Mouse (Mus musculus) frontal cortex, postnatal 25 days (tissue): ENCODE results near the gene Trim69.
A peak's percentile ranks its signal among the peaks of the same experiment; 100 is the strongest.

ENCODE experiments used
- DNase-seq, 2 experiments: peaks; one replicate each; pipeline ENCODE4 v3.0.0; 2022; ENCODE audit warnings: low spot score in 2 of 2

Trim69 gene

DNA sequence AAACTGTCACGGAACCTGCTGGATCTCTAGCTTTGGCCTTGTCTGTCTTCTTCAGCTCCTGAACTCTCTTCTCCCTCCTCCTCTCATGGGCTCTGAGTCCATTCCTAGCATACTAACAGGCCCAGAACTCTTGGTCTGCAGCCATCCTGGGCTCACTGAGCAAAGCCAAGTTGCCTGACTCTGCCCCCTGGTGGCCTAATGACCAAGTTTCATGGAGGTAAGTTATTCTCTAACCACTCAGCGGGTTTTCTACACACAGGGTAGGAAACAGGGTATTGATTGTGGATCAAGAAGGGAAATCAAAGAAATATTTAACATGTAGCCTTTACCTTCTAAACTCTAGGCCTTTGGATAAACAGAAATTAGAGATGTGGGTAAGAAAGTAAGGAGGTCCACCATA, at the start of gene Trim69:
Gene Trim69, plus strand, starts transcription at position 21 of the 400 bp plus-strand sequence.
- peak; percentile 49 to 69 for DNase-seq

DNA sequence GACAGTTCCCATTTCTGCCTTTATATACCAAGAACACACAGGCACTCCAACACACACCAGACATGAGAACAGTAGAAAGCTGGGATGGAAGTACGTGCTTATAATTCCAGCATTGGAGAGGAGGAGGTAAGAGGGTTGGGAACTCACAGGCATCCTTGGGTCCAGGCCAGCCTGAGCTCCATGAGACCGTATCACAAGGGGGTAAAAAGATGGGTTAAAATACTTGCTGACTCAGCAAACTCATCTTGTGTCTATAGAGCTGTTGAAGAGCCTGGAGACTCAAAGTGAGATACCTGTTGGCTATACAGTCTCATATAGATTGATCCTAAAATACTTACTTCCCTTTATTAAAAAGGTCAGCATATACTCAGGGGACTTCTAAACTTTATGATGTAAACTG, 43.6 kb upstream of the Trim69 start:
- DNase-seq, result no peak

DNA sequence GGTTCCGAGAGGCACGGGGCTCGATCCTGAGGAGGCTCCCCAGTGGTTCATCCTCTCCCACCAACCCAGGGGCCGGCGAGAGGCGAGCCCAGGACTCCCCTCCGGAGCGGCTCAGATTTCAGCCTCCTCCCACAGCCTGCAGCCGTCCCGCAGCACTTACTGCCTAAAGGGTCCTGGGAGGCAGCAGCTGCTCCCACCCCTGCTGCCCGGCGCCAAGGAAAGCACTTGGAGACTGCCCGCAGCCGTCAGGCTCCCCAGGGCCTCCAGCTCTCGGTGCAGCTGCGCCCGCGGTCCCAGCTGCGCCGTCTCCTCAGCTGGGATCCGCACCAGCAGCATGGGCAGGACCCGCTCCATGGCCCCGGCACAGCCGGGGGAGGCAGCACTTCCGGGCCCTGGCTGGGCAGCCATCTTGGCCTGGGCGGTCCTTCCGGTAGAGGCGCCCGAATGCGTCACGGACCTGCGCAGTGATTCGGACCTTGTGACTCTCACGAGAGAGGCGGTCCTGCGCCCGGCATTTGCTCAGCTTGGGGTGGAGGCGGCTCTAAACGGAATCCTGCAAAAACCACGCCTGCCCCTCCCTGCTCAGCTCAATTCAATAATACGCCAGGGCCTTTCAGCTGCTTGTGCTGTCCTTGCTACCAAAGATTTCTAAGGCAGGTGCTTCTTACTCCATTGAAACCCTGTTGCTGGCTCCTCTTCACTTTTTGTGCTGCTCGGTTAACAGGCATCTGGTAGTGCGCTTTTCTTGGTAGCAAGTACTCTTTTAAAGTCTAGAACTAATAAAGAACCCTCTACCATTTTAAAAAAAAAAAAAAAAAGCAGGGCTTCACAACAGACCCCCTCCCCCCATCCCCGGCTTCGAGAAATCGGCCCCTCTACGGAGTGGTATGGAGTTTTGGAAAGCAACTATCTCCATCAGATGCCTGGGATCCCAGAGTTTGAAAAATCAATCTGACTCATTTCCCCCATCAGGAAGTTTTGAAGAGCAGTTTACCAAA, 42.2 kb upstream of the Trim69 start, which contains the start of gene Spg11:
Gene Spg11, minus strand, starts transcription at position 426 of the 998 bp plus-strand sequence.
- peak; percentile 94 to 96 for DNase-seq

DNA sequence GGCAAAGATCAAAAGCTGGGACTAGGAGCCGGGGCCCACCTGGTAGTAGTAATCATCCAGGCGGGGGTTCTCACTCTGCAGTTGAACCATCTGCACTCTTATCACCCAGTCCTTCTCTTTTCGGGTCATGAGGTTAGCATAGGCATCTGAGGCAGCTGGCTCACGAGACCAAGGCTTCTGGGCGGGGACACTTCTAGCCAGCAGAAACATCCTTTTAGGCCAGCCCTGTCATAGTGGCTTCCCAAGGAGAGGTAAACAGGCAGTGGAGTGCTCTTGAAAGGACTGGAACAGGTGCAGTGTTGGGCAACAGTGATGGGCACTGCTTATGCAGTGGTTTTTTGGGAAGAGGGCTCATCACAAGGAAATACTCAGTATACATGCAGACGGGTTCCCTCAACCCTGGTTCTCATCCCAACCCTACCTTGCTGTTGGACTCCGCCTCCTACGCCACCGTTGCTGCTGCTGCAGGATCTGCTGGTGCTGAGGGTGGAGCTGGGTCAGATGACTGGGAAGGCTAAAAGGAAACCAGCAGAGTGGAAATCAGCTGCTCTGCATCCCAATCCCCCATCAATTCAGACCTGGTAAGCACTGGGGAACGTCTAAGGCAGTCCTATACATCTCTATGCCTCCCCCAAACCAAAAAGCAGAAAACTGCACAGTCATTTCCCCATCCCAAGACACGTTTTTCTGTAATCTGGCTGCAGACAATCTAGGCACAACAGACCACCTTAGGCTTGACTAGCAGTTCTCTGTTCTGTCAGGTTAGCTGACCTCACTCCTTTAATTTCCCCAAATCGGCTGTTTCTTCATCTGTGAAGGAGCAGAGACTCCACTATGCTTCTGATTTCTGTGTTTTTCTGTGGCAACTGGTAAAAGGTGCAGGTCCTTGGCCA, 34.6 kb upstream of the Trim69 start:
- no peak for DNase-seq

DNA sequence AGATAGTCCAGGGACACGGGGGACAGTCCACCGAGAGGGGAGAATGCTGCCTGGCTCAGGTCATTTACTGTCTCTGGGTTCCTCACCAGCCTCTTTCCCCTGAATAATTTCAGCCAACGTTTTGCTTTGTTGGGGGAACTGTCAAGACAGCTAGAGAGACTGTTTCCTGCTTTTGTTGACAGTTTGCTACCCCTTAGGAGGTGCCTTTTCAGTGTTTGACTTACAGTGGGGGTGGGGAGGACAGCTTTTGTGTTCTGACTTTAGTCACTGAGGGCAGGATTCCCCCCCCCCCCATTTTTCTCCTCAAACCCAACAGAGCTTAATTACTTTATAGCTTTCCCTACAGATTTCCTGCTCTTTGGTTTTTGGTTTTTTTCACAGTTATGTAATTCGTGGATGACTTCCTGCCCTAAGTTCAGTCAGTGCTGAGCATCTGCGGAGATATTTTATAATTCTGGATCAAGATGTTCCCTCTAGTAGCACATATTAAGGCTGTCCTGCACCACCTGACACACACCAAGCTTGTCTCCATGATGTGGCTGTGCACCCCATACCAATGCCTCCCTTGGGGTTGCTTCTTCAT, 33.6 kb upstream of the Trim69 start:
- no peak for DNase-seq

DNA sequence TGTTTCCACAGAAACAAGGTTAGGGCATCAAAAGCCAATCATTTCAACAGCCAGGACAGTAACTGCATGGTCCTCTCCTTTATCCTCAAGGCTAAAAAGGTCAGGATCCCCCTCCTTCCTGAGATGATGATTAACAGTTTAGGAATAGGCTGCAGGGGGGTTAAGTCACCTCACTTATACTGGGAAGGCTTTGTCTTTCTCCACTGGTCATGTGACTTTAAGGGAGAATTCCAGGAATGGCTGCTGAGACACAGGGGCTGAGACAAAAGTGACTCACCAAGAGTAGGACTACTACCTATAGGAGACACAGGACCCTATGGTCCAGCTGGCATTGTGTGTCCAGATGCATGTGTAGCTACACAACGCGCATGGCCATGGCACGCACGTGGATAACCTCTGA, 32.9 kb upstream of the Trim69 start:
- DNase-seq, result no peak

DNA sequence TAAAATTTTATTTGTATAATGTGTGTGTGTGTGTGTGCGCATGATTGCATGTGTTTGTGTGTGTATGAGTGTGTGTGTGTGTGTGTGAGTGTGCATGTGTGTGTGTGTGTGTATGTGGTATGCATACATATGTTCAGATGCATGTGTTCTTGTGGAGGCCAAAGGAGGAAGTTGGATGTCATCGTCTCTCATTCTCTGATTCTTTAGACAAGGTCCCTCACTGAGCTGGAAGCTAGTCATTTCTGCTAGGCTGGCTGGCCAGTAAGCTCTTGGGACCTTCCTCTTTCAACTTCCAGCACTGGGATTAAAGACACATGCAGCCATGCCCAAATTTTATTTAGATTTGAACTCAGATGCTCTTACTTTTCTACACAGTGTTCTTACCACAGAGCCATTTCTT, 28.4 kb upstream of the Trim69 start:
- DNase-seq, result no peak

DNA sequence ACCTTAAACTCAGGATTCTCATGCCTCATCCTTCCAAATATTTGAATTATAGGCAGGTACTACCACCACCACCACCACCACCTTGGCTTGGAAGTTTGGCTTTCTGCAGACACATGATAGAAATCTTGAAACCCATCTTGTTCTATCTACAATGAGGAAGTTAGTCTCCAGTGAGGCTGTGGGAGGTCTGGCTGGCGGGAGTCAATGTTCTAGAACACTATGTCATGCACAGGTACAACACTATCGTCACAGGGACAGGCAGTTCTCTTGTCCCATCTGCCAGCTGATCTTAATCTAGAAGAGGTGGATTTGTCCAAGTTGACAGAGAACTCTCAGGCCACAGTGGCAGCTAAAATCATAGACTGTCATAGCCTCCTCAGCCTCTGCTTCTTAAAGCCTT, 27.9 kb upstream of the Trim69 start:
- DNase-seq, result no peak

DNA sequence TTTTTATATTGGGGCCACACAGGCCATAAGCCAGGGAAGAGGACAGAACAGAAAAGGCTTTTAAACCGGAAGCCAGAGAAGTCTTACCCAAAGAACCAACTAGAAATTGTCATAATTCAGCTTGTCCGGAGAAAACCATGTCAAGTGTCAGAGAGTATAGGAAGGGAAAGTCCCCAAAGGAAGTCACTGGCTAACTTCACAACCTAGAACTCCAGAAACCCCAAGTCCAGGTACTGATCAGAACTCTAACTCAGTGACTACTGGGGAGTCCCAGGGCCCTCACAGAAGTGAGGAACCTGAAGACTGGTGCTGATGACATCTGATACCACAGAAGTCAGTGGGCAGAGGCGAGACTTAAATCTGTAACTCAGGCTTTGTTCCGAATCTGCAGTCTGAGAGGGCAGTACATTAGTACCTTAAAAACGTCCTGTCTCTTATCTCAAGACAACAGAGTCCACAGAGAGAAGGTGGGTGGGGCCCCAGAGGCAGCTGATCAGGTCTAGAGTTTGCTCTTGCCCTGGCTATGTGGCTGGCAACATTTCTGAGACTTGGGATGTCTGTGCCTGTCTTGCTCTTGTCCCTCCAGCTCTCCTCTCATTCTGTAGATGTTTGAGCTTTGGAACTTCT, 22.5 kb upstream of the Trim69 start:
- DNase-seq, result no peak

DNA sequence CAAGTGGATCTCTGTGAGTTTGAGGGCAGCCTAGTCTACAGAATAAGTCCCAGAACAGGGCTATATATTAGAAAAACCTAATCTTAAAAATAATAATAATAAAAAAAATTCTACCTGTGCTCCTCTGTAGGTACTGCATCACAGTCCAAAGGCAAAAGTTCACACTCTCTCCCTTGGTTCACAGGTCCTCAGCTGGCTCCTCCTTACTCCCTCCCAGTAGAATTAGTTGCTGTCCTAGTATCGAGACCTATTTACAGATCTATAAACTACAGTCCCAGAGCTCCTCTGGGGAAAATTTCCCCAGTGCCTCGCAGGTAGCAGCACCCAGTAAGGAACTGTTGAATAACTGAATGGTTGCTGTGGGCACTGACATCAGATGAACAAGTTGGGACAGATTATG, 19.7 kb upstream of the Trim69 start:
- DNase-seq, result no peak

DNA sequence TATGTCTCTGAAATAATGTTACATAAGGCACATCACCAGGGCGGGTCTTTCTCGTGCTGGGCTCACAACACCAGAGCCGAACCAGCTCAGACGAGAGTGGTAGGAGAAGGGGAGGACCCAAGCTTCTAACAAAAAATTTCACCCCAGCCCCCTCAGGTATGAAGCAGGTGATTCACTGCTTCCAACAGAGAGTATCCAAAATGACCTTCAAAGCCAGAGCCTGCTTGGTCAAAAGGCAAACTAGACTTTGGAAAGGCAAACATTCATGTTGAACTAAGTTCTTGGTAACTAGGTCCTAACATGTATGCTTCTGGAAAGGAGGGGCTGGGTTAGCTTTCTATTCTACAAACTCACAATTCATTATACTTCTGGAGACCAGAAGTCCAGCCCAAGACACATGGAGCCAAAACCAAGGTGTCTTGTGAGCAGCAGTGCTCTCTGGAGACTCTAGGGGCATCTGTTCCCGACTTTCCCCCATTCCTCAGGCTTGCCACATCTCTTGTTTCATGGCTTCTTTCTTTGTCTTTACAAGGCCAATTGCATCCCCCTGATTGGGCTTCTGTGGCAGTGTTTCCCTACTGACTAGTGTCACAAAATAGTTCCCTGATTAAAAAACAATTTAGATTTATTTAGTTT, 19.1 kb upstream of the Trim69 start:
- no peak for DNase-seq

DNA sequence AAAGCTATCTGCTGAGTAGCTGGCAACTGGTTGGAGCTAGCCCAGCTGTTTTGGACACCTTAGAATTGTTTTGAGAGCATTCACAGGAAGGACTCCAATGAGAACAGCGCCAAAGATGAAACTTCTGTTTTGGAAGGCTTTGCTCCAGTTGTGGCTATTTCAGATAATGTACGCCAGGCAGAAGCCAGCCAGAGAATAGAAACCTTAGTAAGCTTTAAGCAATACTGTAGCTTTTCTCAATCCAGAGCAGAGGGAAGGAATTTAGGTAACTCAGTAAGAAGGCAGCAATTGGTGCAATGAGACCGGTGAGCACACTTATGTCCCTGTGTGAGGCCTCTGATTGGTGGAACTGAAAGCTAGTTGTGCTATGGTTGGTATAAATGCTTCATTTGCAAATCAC, 17.4 kb upstream of the Trim69 start:
- no peak for DNase-seq

DNA sequence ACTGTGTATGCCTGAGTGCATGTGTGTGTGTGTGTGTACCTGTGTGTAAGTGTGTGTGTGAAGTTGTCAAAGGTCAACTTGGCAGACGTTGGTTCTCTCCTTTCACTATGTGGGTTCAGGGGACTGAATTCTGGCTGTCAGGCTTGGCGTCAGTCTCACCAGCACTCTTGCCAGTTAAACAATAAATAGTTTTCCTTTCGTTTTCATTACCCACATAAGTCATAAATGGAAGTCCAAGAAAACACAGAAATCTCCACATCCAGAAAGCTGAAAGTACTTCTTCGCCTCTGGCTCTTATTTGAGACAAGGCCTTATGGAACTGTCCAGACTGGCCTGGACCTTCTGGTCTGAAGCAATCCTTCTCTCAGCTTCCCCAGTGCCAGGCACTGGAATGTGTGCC, 14.7 kb upstream of the Trim69 start:
- DNase-seq, result no peak

DNA sequence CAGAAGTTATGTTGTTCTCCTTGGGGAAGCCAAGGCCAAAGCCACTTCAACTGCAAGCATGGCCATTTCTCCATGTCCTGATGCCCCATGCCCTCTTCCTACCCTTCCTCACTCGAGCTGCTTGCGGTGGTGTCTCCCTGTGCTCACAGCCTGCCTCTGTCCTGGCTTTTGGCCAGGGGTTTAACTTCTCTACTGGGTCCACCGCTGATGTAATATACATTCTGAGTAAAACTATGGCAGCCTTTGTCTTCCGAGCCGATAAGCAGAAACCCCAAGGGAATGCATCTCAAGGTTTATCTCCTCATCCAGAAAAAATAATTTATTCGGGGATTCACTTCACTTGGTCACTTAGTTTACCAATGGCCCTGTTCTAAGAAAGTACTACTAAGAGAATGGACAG, 13.8 kb upstream of the Trim69 start:
- no peak for DNase-seq

DNA sequence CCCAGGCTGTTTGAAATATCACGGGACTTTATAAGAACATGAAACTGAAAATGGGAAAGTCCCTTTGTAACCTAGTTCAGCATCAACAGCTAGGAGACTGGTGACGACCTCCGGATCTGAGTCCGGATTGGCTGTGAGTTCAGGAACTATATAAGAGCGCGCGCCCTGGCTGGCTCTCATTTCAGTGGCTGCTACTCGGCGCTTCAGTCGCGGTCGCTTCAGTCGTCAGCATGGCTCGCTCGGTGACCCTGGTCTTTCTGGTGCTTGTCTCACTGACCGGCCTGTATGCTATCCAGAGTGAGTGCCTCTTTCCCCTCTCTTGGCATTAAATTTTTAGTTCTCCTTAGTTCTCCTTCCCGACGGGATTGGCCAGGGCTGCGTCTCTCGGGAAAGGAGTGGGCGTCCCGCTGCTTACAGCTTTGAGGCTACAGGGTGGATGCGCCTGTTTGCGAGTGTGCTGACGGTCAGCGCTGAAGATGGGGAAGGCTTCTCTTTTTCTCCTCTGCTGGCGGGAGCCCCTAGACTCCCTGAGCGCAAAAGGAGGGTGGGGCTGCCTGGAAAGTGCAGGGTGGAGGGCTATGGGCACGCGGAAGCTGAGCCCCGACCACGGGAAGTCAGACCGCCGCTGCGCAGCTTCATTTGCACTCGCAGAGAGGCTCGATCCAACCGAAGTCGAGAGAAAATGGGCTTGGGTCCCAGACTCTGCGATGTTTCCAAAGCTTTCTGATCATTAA, 12.8 kb upstream of the Trim69 start, which contains the start of gene B2m:
Gene B2m, plus strand, starts transcription at position 179 of the 734 bp plus-strand sequence.
- peak; percentile 88 to 95 for DNase-seq

DNA sequence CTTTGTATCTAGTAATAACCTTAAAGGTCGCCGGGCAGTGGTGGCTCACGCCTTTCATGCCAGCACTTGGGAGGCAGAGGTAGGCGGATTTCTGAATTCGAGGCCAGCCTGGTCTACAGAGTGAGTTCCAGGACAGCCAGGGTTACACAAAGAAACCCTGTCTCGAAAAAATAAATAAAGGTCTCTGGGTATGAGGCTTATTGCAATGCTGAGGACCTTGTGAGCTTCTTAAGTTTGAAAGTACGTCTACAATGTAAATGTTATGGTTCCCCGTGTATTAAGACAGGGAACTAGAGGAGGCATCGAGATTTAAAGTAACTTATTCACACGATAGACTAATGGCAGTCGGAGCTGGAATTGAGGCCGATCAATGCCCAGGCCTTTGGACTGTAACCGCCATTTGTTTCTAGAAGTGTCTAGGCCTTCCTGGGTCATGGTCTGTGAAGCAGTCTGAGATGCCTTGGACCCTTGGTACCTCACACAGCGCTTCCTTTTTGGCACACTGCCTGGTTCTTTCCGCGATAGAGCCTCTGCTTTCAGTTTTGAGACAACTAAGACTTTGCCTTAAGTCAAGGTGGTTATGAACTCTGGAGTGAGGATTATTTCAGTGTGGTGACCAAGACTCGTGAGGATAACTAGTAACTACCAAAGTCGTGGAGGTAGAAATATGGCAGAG, 12.1 kb upstream of the Trim69 start:
- no peak for DNase-seq

DNA sequence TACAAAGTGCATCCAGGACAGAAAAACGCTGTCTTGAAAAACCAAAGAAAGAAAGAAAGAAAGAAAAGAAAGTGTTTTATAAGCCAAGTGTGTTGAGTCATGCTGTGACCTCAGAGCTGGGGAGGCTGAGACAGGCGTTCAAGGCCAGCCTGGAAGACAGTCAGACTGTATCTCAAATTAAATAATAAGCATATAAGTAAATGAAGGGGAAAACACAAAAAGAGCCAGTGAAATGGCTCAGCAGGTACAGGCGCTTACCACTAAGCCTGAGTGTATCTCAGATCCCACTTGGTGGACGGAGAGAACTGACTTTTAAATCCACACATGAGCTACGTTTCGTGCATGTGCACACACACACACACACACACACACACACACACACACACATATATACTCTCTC, 11.2 kb upstream of the Trim69 start:
- no peak for DNase-seq

DNA sequence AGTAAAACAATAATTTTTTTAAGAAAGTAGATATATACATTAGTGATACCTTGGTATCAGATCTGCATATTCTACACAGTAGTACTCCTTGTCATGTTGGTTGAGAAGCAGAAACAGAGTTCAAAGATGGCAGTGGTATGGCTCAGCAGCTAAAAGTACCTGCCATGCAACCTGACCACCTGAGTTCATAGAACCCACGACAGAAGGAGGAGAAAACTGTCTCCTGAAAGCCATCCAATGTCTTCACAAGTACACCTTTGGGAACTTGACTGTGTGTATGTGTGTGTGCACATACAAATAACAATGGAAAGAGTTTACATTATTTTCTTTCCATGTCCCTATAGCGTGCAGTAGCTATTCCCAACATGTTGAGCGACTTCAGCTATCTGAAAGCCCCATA, 10.8 kb upstream of the Trim69 start:
- no peak for DNase-seq

DNA sequence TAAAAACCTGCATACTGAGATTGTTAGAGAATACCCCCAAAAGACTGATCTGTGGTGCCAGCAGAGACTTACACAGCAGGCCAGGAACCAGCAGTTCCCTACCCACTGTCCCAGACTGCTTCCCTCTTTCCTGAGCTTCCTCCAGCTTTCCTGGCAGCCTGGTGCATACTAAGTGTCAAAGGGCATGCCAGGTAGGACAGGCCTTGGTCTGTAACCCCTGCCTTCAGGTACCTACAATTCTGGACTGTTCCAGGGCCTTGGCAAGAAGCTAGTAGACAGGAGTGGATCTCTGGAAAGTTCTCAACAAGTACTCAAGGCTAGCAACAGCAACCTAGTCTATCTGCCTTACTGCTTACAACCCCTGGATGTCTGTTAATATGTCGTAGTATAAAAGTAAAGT, 9.3 kb upstream of the Trim69 start:
- DNase-seq, result no peak

DNA sequence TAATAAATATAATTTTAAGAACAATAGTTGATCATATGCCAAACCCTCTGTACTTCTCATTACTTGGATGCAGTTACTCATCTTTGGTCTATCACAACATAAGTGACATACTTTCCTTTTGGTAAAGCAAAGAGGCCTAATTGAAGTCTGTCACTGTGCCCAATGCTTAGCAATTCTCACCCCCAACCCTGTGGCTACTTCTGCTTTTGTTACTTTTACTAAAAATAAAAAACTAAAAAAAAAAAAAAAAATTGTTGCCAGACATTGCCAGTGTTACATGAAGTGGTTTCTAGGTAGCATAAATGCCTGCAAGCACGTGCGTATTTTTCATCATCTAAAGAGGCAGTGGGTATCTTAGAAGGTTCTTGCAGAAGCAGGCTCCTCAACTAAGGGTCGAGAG, 7.7 kb upstream of the Trim69 start:
- no peak for DNase-seq
